Mouse (Mus musculus): ENCODE data around the gene Mccc2. TPM values are rescaled to one million over a fixed set of nuclear protein-coding genes. Genes with fewer than 3 reads are reported as not detected.
A peak's percentile ranks its signal among the peaks of the same experiment; 100 is the strongest.

The Mccc2 gene
- polyA plus RNA-seq, 1 experiment from 2014 or later: 47.3 TPM

- Histone ChIP-seq H3K4me1 (no peaks in the 10 kb centered on the region), H3K36me3 (replicated peaks) (peaks cover 60% of the 10 kb centered on the region), H3K27ac (replicated peaks) (no peak overlapping the region), H3K4me3 (no peak overlapping the region), H3K9me3 (no peaks in the 10 kb centered on the region), H3K27me3 (replicated peaks; ENCODE audit: low read depth, poor library complexity, severe bottlenecking) (no peaks in the 10 kb centered on the region)
- DNase-seq (ENCODE audit: low spot score): no peak
- 92% methylated on average over 5 of the region's 5 CpGs for WGBS
These were observed 45.4 kb downstream of the Mccc2 start for GRCm38 (mm10) chr13:99970089-99970488.

- Histone ChIP-seq H3K36me3 (replicated peaks) (peaks cover 58% of the 10 kb centered on the region), H3K9me3 (no peaks in the 10 kb centered on the region), H3K27me3 (replicated peaks; ENCODE audit: low read depth, poor library complexity, severe bottlenecking) (no peaks in the 10 kb centered on the region), H3K27ac (replicated peaks) (no peak overlapping the region), H3K4me3 (no peak overlapping the region), H3K4me1 (no peaks in the 10 kb centered on the region)
- WGBS: 90% methylated on average over 11 of the region's 11 CpGs
- DNase-seq (ENCODE audit: low spot score): no peak
These were observed 48.3 kb downstream of the Mccc2 start for GRCm38 (mm10) chr13:99967013-99967678.

- H3K4me3 ChIP-seq: no peak overlapping the region
- no peak for DNase-seq (ENCODE audit: low spot score)
- no peak overlapping the region for H3K27ac ChIP-seq (replicated peaks)
- peaks cover 44% of the 10 kb centered on the region for H3K36me3 ChIP-seq (replicated peaks)
- 91% methylated on average over 6 of the region's 6 CpGs for WGBS
- no peaks in the 10 kb centered on the region for H3K9me3 ChIP-seq
- no peaks in the 10 kb centered on the region for H3K4me1 ChIP-seq
- H3K27me3 ChIP-seq (replicated peaks; ENCODE audit: low read depth, poor library complexity, severe bottlenecking): no peaks in the 10 kb centered on the region
These were observed 51.6 kb downstream of the Mccc2 start for GRCm38 (mm10) chr13:99963814-99964213.

GRCm38 (mm10) chr13:99961661-99962060, 53.8 kb downstream of the Mccc2 start:
- Histone ChIP-seq H3K27ac (replicated peaks) (no peak overlapping the region), H3K36me3 (replicated peaks) (peaks cover 52% of the 10 kb centered on the region), H3K9me3 (peaks cover 3% of the 10 kb centered on the region; the same call in 1 of the 2 replicates), H3K4me3 (no peak overlapping the region), H3K27me3 (replicated peaks; ENCODE audit: low read depth, poor library complexity, severe bottlenecking) (no peaks in the 10 kb centered on the region), H3K4me1 (no peaks in the 10 kb centered on the region)
- WGBS: 90% methylated on average over 4 of the region's 4 CpGs
- DNase-seq (ENCODE audit: low spot score): no peak

GRCm38 (mm10) chr13:99955591-99955944, 59.9 kb downstream of the Mccc2 start:
- peaks cover 80% of the 10 kb centered on the region for H3K36me3 ChIP-seq (replicated peaks)
- H3K27ac ChIP-seq (replicated peaks): no peak overlapping the region
- no peak overlapping the region for H3K4me3 ChIP-seq
- 87% methylated on average over 1 of the region's 1 CpGs for WGBS
- H3K4me1 ChIP-seq: no peaks in the 10 kb centered on the region
- H3K9me3 ChIP-seq: peaks cover 9% of the 10 kb centered on the region; the same call in 1 of the 2 replicates
- DNase-seq (ENCODE audit: low spot score): no peak
- H3K27me3 ChIP-seq (replicated peaks; ENCODE audit: low read depth, poor library complexity, severe bottlenecking): no peaks in the 10 kb centered on the region

GRCm38 (mm10) chr13:99954902-99955590, 60.4 kb downstream of the Mccc2 start:
- no peak for DNase-seq (ENCODE audit: low spot score)
- WGBS: 93% methylated on average over 5 of the region's 5 CpGs

GRCm38 (mm10) chr13:99947417-99947816, 68.0 kb downstream of the Mccc2 start:
- Histone ChIP-seq H3K9me3 (no peaks in the 10 kb centered on the region), H3K4me1 (no peaks in the 10 kb centered on the region), H3K4me3 (no peak overlapping the region), H3K27me3 (replicated peaks; ENCODE audit: low read depth, poor library complexity, severe bottlenecking) (no peaks in the 10 kb centered on the region), H3K36me3 (replicated peaks) (peaks cover 55% of the 10 kb centered on the region), H3K27ac (replicated peaks) (no peak overlapping the region)
- DNase-seq (ENCODE audit: low spot score): no peak
- WGBS: 86% methylated on average over 4 of the region's 4 CpGs

More at GRCm38 (mm10) chr13:99954902-99955590, 60.4 kb downstream of the Mccc2 start:
- Histone ChIP-seq H3K27me3 (replicated peaks; ENCODE audit: low read depth, poor library complexity, severe bottlenecking) (no peaks in the 10 kb centered on the region), H3K36me3 (replicated peaks) (peaks cover 79% of the 10 kb centered on the region), H3K27ac (replicated peaks) (no peak overlapping the region), H3K4me1 (no peaks in the 10 kb centered on the region), H3K4me3 (no peak overlapping the region), H3K9me3 (peaks cover 9% of the 10 kb centered on the region; the same call in 1 of the 2 replicates)

GRCm38 (mm10) chr13:99943525-99943924, 71.9 kb downstream of the Mccc2 start:
- H3K4me3 ChIP-seq: no peak overlapping the region
- no peaks in the 10 kb centered on the region for H3K9me3 ChIP-seq
- H3K36me3 ChIP-seq (replicated peaks): peaks cover 22% of the 10 kb centered on the region
- peaks cover 6% of the 10 kb centered on the region for H3K4me1 ChIP-seq
- 92% methylated on average over 2 of the region's 2 CpGs for WGBS
- no peaks in the 10 kb centered on the region for H3K27me3 ChIP-seq (replicated peaks; ENCODE audit: low read depth, poor library complexity, severe bottlenecking)
- H3K27ac ChIP-seq (replicated peaks): no peak overlapping the region
- DNase-seq (ENCODE audit: low spot score): no peak

GRCm38 (mm10) chr13:99940601-99941000, 74.8 kb downstream of the Mccc2 start:
- no peaks in the 10 kb centered on the region for H3K27me3 ChIP-seq (replicated peaks; ENCODE audit: low read depth, poor library complexity, severe bottlenecking)
- H3K36me3 ChIP-seq (replicated peaks): peaks cover 6% of the 10 kb centered on the region
- peaks cover 6% of the 10 kb centered on the region for H3K4me1 ChIP-seq
- H3K27ac ChIP-seq (replicated peaks): no peak overlapping the region
- peak; percentile 40 for DNase-seq (ENCODE audit: low spot score)
- H3K9me3 ChIP-seq: no peaks in the 10 kb centered on the region
- no peak overlapping the region for H3K4me3 ChIP-seq
- 34% methylated on average over 2 of the region's 2 CpGs for WGBS

GRCm38 (mm10) chr13:99939320-99939671, 76.1 kb downstream of the Mccc2 start:
- H3K4me3 ChIP-seq: no peak overlapping the region
- no peaks in the 10 kb centered on the region for H3K9me3 ChIP-seq
- DNase-seq (ENCODE audit: low spot score): no peak
- no peak overlapping the region for H3K27ac ChIP-seq (replicated peaks)
- peaks cover 6% of the 10 kb centered on the region for H3K4me1 ChIP-seq
- H3K27me3 ChIP-seq (replicated peaks; ENCODE audit: low read depth, poor library complexity, severe bottlenecking): no peaks in the 10 kb centered on the region
- WGBS: 85% methylated on average over 8 of the region's 8 CpGs
- H3K36me3 ChIP-seq (replicated peaks): peaks cover 6% of the 10 kb centered on the region; the same call in 1 of the 2 replicates

- WGBS: 83% methylated on average over 10 of the region's 10 CpGs
- H3K4me1 ChIP-seq: peaks cover 6% of the 10 kb centered on the region
- DNase-seq (ENCODE audit: low spot score): no peak
- no peaks in the 10 kb centered on the region for H3K27me3 ChIP-seq (replicated peaks; ENCODE audit: low read depth, poor library complexity, severe bottlenecking)
- H3K36me3 ChIP-seq (replicated peaks): peaks cover 4% of the 10 kb centered on the region; the same call in 1 of the 2 replicates
- H3K4me3 ChIP-seq: no peak overlapping the region
- H3K9me3 ChIP-seq: no peaks in the 10 kb centered on the region
- no peak overlapping the region for H3K27ac ChIP-seq (replicated peaks)
These were observed 76.7 kb downstream of the Mccc2 start for GRCm38 (mm10) chr13:99938606-99939319.

GRCm38 (mm10) chr13:99937741-99938140, 77.7 kb downstream of the Mccc2 start:
- Histone ChIP-seq H3K4me3 (no peak overlapping the region), H3K36me3 (replicated peaks) (no peaks in the 10 kb centered on the region), H3K4me1 (peaks cover 6% of the 10 kb centered on the region), H3K27me3 (replicated peaks; ENCODE audit: low read depth, poor library complexity, severe bottlenecking) (no peaks in the 10 kb centered on the region), H3K27ac (replicated peaks) (no peak overlapping the region), H3K9me3 (no peaks in the 10 kb centered on the region)
- DNase-seq (ENCODE audit: low spot score): no peak
- WGBS: 70% methylated on average over 3 of the region's 3 CpGs

Measured in embryonic facial prominence, embryonic 10.5 days (tissue).